Mouse (Mus musculus) forebrain, embryonic 13.5 days (tissue): ENCODE results near the gene Ralgapa2. TPM values are rescaled to one million over a fixed set of nuclear protein-coding genes. Genes with fewer than 3 reads are reported as not detected.

Source experiments
- ATAC-seq: fragments of 200-750 bp; cut with Nextera tagmentation; 2 replicates; pipeline ENCODE4 v1.8.0; 2017
- H3K27ac ChIP-seq: fragments of 300-500 bp; sonication (generic); 2 replicates; pipeline ENCODE4 v1.5.1; 2015; ENCODE audit warnings: inconsistent platforms, mild to moderate bottlenecking, moderate library complexity
- H3K27me3 ChIP-seq: fragments of 300-500 bp; sonication (generic); 2 replicates; pipeline ENCODE4 v1.6.1; 2015; ENCODE audit warnings: mild to moderate bottlenecking, inconsistent platforms
- H3K36me3 ChIP-seq: fragments of 300-500 bp; sonication (generic); 2 replicates; pipeline ENCODE4 v1.6.1; 2015; ENCODE audit warnings: mild to moderate bottlenecking, inconsistent platforms; ENCODE audit not compliant: poor library complexity, severe bottlenecking
- H3K4me1 ChIP-seq: fragments of 300-500 bp; sonication (generic); 2 replicates; pipeline ENCODE4 v1.6.1; 2015; ENCODE audit warnings: inconsistent platforms
- H3K4me2 ChIP-seq: fragments of 300-500 bp; sonication (generic); 2 replicates; pipeline ENCODE4 v1.6.1; 2015; ENCODE audit warnings: inconsistent platforms, mild to moderate bottlenecking, moderate library complexity
- H3K4me3 ChIP-seq: fragments of 300-500 bp; sonication (generic); 2 replicates; pipeline ENCODE4 v1.5.1; 2015; ENCODE audit warnings: mild to moderate bottlenecking, inconsistent platforms
- H3K9ac ChIP-seq: fragments of 300-500 bp; sonication (generic); 2 replicates; pipeline ENCODE4 v1.6.1; 2015; ENCODE audit warnings: mild to moderate bottlenecking, inconsistent platforms
- H3K9me3 ChIP-seq: fragments of 300-500 bp; sonication (generic); replicated peaks from 2 replicates; pipeline ENCODE4 v1.6.1; 2016; ENCODE audit warnings: inconsistent platforms
- WGBS: fragments of 180-500 bp; shearing (Covaris S2); methylation state at CpG from one replicate; pipeline ENCODE4 v1.1.7; 2015; 5-methylcytosine and 5-hydroxymethylcytosine counted together
- polyA plus RNA-seq: library from polyadenylated mRNA; unstranded; fragments of >200 nt; fragmentation: Nextera tagmentation; extraction: Ambion mirVana; gene quantifications from 2 replicates; pipeline ENCODE4 v1.2.1, GENCODE M21; 2015

Gene Ralgapa2
- polyA plus RNA-seq, 1 experiment from 2014 or later = 12.8 TPM

- H3K4me3 ChIP-seq = no peak overlapping the region
- H3K9ac ChIP-seq = no peak overlapping the region
- no peaks in the 10 kb centered on the region for H3K4me1 ChIP-seq
- no peaks in the 10 kb centered on the region for H3K36me3 ChIP-seq
- WGBS = 92% methylated on average over 4 of the region's 4 CpGs
- ATAC-seq = no peak
- no peak overlapping the region for H3K27ac ChIP-seq
- no peaks in the 10 kb centered on the region for H3K9me3 ChIP-seq
- no peak overlapping the region for H3K4me2 ChIP-seq
- no peaks in the 10 kb centered on the region for H3K27me3 ChIP-seq
Observed at GRCm38 (mm10) chr2:146524685-146525415, 12.7 kb upstream of the Ralgapa2 start.

GRCm38 (mm10) chr2:146516894-146517293 lies 4.8 kb upstream of the Ralgapa2 start:
- Histone ChIP-seq H3K9ac (no peak overlapping the region), H3K27me3 (no peaks in the 10 kb centered on the region), H3K4me2 (no peak overlapping the region), H3K4me3 (no peak overlapping the region), H3K9me3 (no peaks in the 10 kb centered on the region), H3K4me1 (no peaks in the 10 kb centered on the region), H3K36me3 (no peaks in the 10 kb centered on the region), H3K27ac (no peak overlapping the region)
- ATAC-seq = no peak
- WGBS = 82% methylated on average over 2 of the region's 2 CpGs

GRCm38 (mm10) chr2:146515081-146515480 lies 2.9 kb upstream of the Ralgapa2 start:
- Histone ChIP-seq H3K27ac (no peak overlapping the region), H3K9me3 (no peaks in the 10 kb centered on the region), H3K4me3 (no peak overlapping the region), H3K4me2 (no peak overlapping the region), H3K27me3 (no peaks in the 10 kb centered on the region), H3K36me3 (no peaks in the 10 kb centered on the region), H3K9ac (no peak overlapping the region), H3K4me1 (peaks cover 11% of the 10 kb centered on the region)
- ATAC-seq = no peak
- 60% methylated on average over 2 of the region's 2 CpGs for WGBS

- 81% methylated on average over 2 of the region's 2 CpGs for WGBS
- Histone ChIP-seq H3K36me3 (no peaks in the 10 kb centered on the region), H3K4me3 (no peak overlapping the region), H3K4me1 (peaks cover 16% of the 10 kb centered on the region), H3K9me3 (no peaks in the 10 kb centered on the region), H3K4me2 (peak overlapping the region; percentile 42; the same call in 1 of the 2 replicates), H3K27ac (no peak overlapping the region), H3K27me3 (no peaks in the 10 kb centered on the region), H3K9ac (no peak overlapping the region)
- ATAC-seq = no peak; the same call in 1 of the 2 replicates
Observed at GRCm38 (mm10) chr2:146512581-146512920, 407 bp upstream of the Ralgapa2 start.

- ATAC-seq = no peak; the same call in 1 of the 2 replicates
- H3K27me3 ChIP-seq = no peaks in the 10 kb centered on the region
- WGBS = 1% methylated on average over 18 of the region's 22 CpGs
- peak overlapping the region; percentile 91 for H3K9ac ChIP-seq
- H3K4me2 ChIP-seq = peak overlapping the region; percentile 78
- peak overlapping the region; percentile 31; the same call in 1 of the 2 replicates for H3K27ac ChIP-seq
- H3K4me3 ChIP-seq = peak overlapping the region; percentile 90
- H3K4me1 ChIP-seq = peaks cover 16% of the 10 kb centered on the region
- H3K9me3 ChIP-seq = no peaks in the 10 kb centered on the region
- H3K36me3 ChIP-seq = no peaks in the 10 kb centered on the region
Observed at GRCm38 (mm10) chr2:146511401-146511865, 711 bp downstream of the Ralgapa2 start.

- no peak overlapping the region for H3K27ac ChIP-seq
- no peaks in the 10 kb centered on the region for H3K9me3 ChIP-seq
- H3K4me2 ChIP-seq = peak overlapping the region; percentile 78
- no peaks in the 10 kb centered on the region for H3K27me3 ChIP-seq
- WGBS = 13% methylated on average over 1 of the region's 1 CpGs
- H3K36me3 ChIP-seq = no peaks in the 10 kb centered on the region
- peak overlapping the region; percentile 90 for H3K4me3 ChIP-seq
- peaks cover 16% of the 10 kb centered on the region for H3K4me1 ChIP-seq
- peak overlapping the region; percentile 41; the same call in 1 of the 2 replicates for H3K9ac ChIP-seq
- no peak for ATAC-seq
Observed at GRCm38 (mm10) chr2:146510780-146511179, 1.4 kb downstream of the Ralgapa2 start.

GRCm38 (mm10) chr2:146502578-146503311 lies 9.4 kb downstream of the Ralgapa2 start:
- H3K4me1 ChIP-seq = peaks cover 21% of the 10 kb centered on the region
- no peaks in the 10 kb centered on the region for H3K36me3 ChIP-seq
- ATAC-seq = peak; percentile 92
- no peaks in the 10 kb centered on the region for H3K27me3 ChIP-seq
- H3K27ac ChIP-seq = peak overlapping the region; percentile 62
- no peaks in the 10 kb centered on the region for H3K9me3 ChIP-seq
- H3K4me3 ChIP-seq = no peak overlapping the region
- no peak overlapping the region for H3K9ac ChIP-seq
- no peak overlapping the region for H3K4me2 ChIP-seq
- WGBS = 69% methylated on average over 9 of the region's 9 CpGs

- Histone ChIP-seq H3K9ac (no peak overlapping the region), H3K4me1 (peaks cover 21% of the 10 kb centered on the region), H3K4me3 (no peak overlapping the region), H3K9me3 (no peaks in the 10 kb centered on the region), H3K4me2 (no peak overlapping the region), H3K36me3 (no peaks in the 10 kb centered on the region), H3K27me3 (no peaks in the 10 kb centered on the region), H3K27ac (no peak overlapping the region)
- WGBS = 94% methylated on average over 1 of the region's 1 CpGs
- no peak for ATAC-seq
Observed at GRCm38 (mm10) chr2:146500067-146500466, 12.1 kb downstream of the Ralgapa2 start.

- Histone ChIP-seq H3K9ac (no peak overlapping the region), H3K27ac (no peak overlapping the region), H3K36me3 (no peaks in the 10 kb centered on the region), H3K4me2 (no peak overlapping the region), H3K4me1 (peaks cover 21% of the 10 kb centered on the region), H3K9me3 (no peaks in the 10 kb centered on the region), H3K27me3 (no peaks in the 10 kb centered on the region), H3K4me3 (no peak overlapping the region)
- ATAC-seq = no peak
- WGBS = 98% methylated on average over 1 of the region's 1 CpGs
Observed at GRCm38 (mm10) chr2:146499111-146499510, 13.0 kb downstream of the Ralgapa2 start.

GRCm38 (mm10) chr2:146498298-146498697 lies 13.8 kb downstream of the Ralgapa2 start:
- no peak overlapping the region for H3K4me3 ChIP-seq

GRCm38 (mm10) chr2:146496995-146497394 lies 15.1 kb downstream of the Ralgapa2 start:
- WGBS = 23% methylated on average over 1 of the region's 1 CpGs
- Histone ChIP-seq H3K9ac (no peak overlapping the region), H3K27ac (no peak overlapping the region), H3K4me3 (no peak overlapping the region), H3K4me2 (no peak overlapping the region), H3K36me3 (no peaks in the 10 kb centered on the region), H3K27me3 (no peaks in the 10 kb centered on the region), H3K4me1 (peaks cover 5% of the 10 kb centered on the region), H3K9me3 (no peaks in the 10 kb centered on the region)
- ATAC-seq = no peak

More at GRCm38 (mm10) chr2:146498298-146498697, 13.8 kb downstream of the Ralgapa2 start:
- no peak overlapping the region for H3K9ac ChIP-seq
- no peaks in the 10 kb centered on the region for H3K9me3 ChIP-seq
- H3K36me3 ChIP-seq = no peaks in the 10 kb centered on the region
- no peak for ATAC-seq
- H3K4me1 ChIP-seq = peaks cover 18% of the 10 kb centered on the region
- H3K4me2 ChIP-seq = no peak overlapping the region
- 92% methylated on average over 6 of the region's 6 CpGs for WGBS
- H3K27ac ChIP-seq = no peak overlapping the region
- no peaks in the 10 kb centered on the region for H3K27me3 ChIP-seq

GRCm38 (mm10) chr2:146495781-146496180 lies 16.4 kb downstream of the Ralgapa2 start:
- H3K36me3 ChIP-seq = no peaks in the 10 kb centered on the region
- 60% methylated on average over 9 of the region's 9 CpGs for WGBS
- no peak overlapping the region for H3K27ac ChIP-seq
- H3K4me1 ChIP-seq = no peaks in the 10 kb centered on the region
- no peak for ATAC-seq
- H3K4me3 ChIP-seq = no peak overlapping the region
- H3K9me3 ChIP-seq = no peaks in the 10 kb centered on the region
- no peak overlapping the region for H3K9ac ChIP-seq
- H3K4me2 ChIP-seq = no peak overlapping the region
- no peaks in the 10 kb centered on the region for H3K27me3 ChIP-seq
